Comparison of ENCODE assay signal across 8 mouse cellular contexts in genomic region chr3:94582944-94583343, GRCm38 (mm10). TPM values are rescaled to one million over a fixed set of nuclear protein-coding genes. Genes with fewer than 3 reads are reported as not detected.
A peak's percentile ranks its signal among the peaks of the same experiment; 100 is the strongest.
DNase-seq lines count a peak whose midpoint lies in the region; ATAC-seq lines count a peak whose summit lies in the region.
"Had no signal": no experiment of that assay in that cellular context is flagged by ENCODE, and none has a peak within 500 bp of the region (broad histone marks: within the 10 kb centered on the region; RNA-seq: fewer than 3 reads in every experiment).

No protein-coding gene starts in this region.

- H3K9ac ChIP-seq in kidney, embryonic 15.5 days, result no peak overlapping the region
- H3K9ac ChIP-seq in intestine, embryonic 14.5 days (ENCODE audit: low read length), result no peak overlapping the region

- peaks cover 24% of the 10 kb centered on the region for H3K4me1 ChIP-seq in kidney, embryonic 15.5 days
- H3K4me1 ChIP-seq in brown adipose tissue, adult 24 weeks (ENCODE audit: control insufficient read depth, insufficient read depth, insufficient read length, low read length), result peaks cover 3% of the 10 kb centered on the region; the same call in 1 of the 2 replicates
- H3K4me1 ChIP-seq in intestine, embryonic 14.5 days (replicated peaks; ENCODE audit: control insufficient read depth, insufficient read depth, low read length), result peaks cover 14% of the 10 kb centered on the region

- ATAC-seq in kidney, embryonic 15.5 days (replicated peaks; ENCODE audit: low FRiP score), result no peak
- no peak for ATAC-seq in intestine, embryonic 14.5 days (replicated peaks; ENCODE audit: low FRiP score, low TSS enrichment, low read depth)
- ATAC-seq in monocyte, adult 5-6 weeks (replicated peaks; ENCODE audit: insufficient number of reproducible peaks, low FRiP score, low TSS enrichment, poor library complexity, severe bottlenecking), result peak; percentile 77

- intact Hi-C loops in gastrocnemius, postnatal 36 days (cut with DNase I), result loop anchor here (5.0 kb wide), 1 partner anchor 131 kb away; no protein-coding TSS in a partner anchor

- H3K4me3 ChIP-seq in kidney, embryonic 15.5 days (replicated peaks), result peak overlapping the region; percentile 86
- H3K4me3 ChIP-seq in brown adipose tissue, adult 24 weeks (ENCODE audit: insufficient read depth, low read depth, low read length), result peak overlapping the region; percentile 86
- peak overlapping the region; percentile 56; the same call in 1 of the 2 replicates for H3K4me3 ChIP-seq in intestine, embryonic 14.5 days (ENCODE audit: low read depth, low read length)

- H3K9me3 ChIP-seq in kidney, embryonic 15.5 days (replicated peaks), result no peaks in the 10 kb centered on the region
- no peaks in the 10 kb centered on the region for H3K9me3 ChIP-seq in intestine, embryonic 14.5 days (ENCODE audit: control insufficient read depth, low read length)

- no peak overlapping the region for H3K4me2 ChIP-seq in kidney, embryonic 15.5 days
- no peak overlapping the region for H3K4me2 ChIP-seq in intestine, embryonic 14.5 days (ENCODE audit: low read length)

- H3K36me3 ChIP-seq in kidney, embryonic 15.5 days, result no peaks in the 10 kb centered on the region
- no peaks in the 10 kb centered on the region for H3K36me3 ChIP-seq in intestine, embryonic 14.5 days (ENCODE audit: control insufficient read depth, insufficient read depth, low read length)

- 76% methylated on average over 7 of the region's 7 CpGs for WGBS in kidney, embryonic 15.5 days
- 70% methylated on average over 7 of the region's 7 CpGs for WGBS in intestine, embryonic 14.5 days

- DNase-seq in kidney, adult 9 months, result no peak
- no peak for DNase-seq in intestine, embryonic 14.5 days (ENCODE audit: low spot score)
- no peak for DNase-seq in gastrocnemius, postnatal 36 days
- DNase-seq in adrenal gland, postnatal 14 days, result no peak

- H3K27ac ChIP-seq in kidney, embryonic 15.5 days, result no peak overlapping the region
- H3K27ac ChIP-seq in brown adipose tissue, adult 24 weeks (replicated peaks; ENCODE audit: low read depth, low read length), result peak overlapping the region; percentile 67
- no peak overlapping the region for H3K27ac ChIP-seq in intestine, embryonic 14.5 days (ENCODE audit: low read depth)

- no peaks in the 10 kb centered on the region for H3K27me3 ChIP-seq in kidney, embryonic 15.5 days
- no peaks in the 10 kb centered on the region for H3K27me3 ChIP-seq in intestine, embryonic 14.5 days (replicated peaks; ENCODE audit: control insufficient read depth, insufficient read depth, low read length)

RNA-seq across cellular contexts. Expression of gene Snx27, which starts 0.4 kb away (rescaled TPM):
- polyA plus RNA-seq in kidney, embryonic 15.5 days (2015; fragmentation: Nextera tagmentation; extraction: Ambion mirVana), result 47.2 and 50.9 TPM in 2 replicates
- polyA plus RNA-seq in brown adipose tissue, adult 24 weeks (2012; ENCODE audit: insufficient read depth, insufficient read length, missing spikeins), result 12.9 and 23.1 TPM in 2 replicates
- 28.6 and 33.8 TPM in 2 replicates for polyA plus RNA-seq in intestine, embryonic 14.5 days (2014; fragmentation: Nextera tagmentation; extraction: Ambion mirVana)
- 28.7 to 47.9 TPM (median 47.5 TPM) in 3 replicates for total RNA-seq in monocyte, adult 5-6 weeks (2017)
- 10 to 100 TPM; 25.3 to 25.9 TPM for total RNA-seq in gastrocnemius, postnatal 36 days (2021)
- total RNA-seq in adrenal gland, postnatal 14 days (2021), result 35.7 and 37.5 TPM in 2 replicates

RNA-seq across cellular contexts. Expression of gene Gm10972, which starts 60.0 kb away (rescaled TPM):
- polyA plus RNA-seq in kidney, embryonic 15.5 days (2015; fragmentation: Nextera tagmentation; extraction: Ambion mirVana), result not detected in 2 replicates
- polyA plus RNA-seq in brown adipose tissue, adult 24 weeks (2012; ENCODE audit: insufficient read depth, insufficient read length, missing spikeins), result not detected in 2 replicates
- polyA plus RNA-seq in intestine, embryonic 14.5 days (2014; fragmentation: Nextera tagmentation; extraction: Ambion mirVana), result not detected in 2 replicates
- not detected in 3 replicates for total RNA-seq in monocyte, adult 5-6 weeks (2017)
- total RNA-seq in gastrocnemius, postnatal 36 days (2021), result not detected
- not detected in 2 replicates for total RNA-seq in adrenal gland, postnatal 14 days (2021)
- total RNA-seq: gastrocnemius, postnatal 4 days had no signal
